Mouse (Mus musculus) liver, embryonic 14.5 days (tissue): Measurements from ENCODE around the gene Speg.

Experiments
- CTCF ChIP-seq: IDR thresholded peaks from 2 replicates; pipeline ENCODE4 v1.5.1; 2016; ENCODE audit warnings: antibody characterized with exemption, low read depth, control low read depth
- EP300 ChIP-seq: IDR thresholded peaks from 2 replicates; pipeline ENCODE4 v1.6.1; 2016; ENCODE audit warnings: antibody characterized with exemption, low read depth

DNA sequence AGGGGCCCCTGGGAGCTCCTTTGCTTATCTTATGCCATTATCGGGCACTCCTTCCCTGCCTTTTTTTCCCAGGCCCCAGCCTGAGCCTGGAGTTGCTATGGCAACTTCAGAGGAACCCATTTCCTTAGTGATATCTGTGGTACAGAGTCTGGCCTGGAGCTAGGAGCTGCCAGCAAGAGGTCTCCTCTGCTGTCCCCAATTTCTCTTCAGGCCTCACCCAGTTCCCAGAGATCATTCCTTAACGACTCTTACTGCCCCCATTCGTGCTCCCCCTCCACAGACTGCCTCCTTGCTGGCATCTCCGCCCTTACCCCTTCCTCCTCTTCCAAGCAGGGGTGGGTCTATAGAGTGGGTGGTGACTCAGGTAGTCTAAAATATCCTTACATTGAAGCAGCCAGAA, 11.1 kb downstream of the Speg start:
- no peak for TF ChIP-seq EP300
- no peak for TF ChIP-seq CTCF
